Mouse (Mus musculus) stomach, postnatal 0 days (tissue): Measurements from ENCODE around the gene Unc45b. TPM values are rescaled to one million over a fixed set of nuclear protein-coding genes. Genes with fewer than 3 reads are reported as not detected.

Experiments used
- ATAC-seq: fragments of 200-750 bp; cut with Nextera tagmentation; 2 replicates; pipeline ENCODE4 v1.8.0; 2017; ENCODE audit not compliant: low FRiP score, low TSS enrichment
- DNase-seq: peaks from one replicate; pipeline ENCODE4 v3.0.0-alpha.2; 2016; ENCODE audit warnings: low spot score
- H3K27ac ChIP-seq: fragments of 300-500 bp; sonication (generic); replicated peaks from 2 replicates; pipeline ENCODE4 v1.5.1; 2014; ENCODE audit warnings: mild to moderate bottlenecking, control low read depth
- H3K27me3 ChIP-seq: fragments of 300-500 bp; sonication (generic); 2 replicates; pipeline ENCODE4 v1.6.1; 2014; ENCODE audit warnings: low read length; ENCODE audit not compliant: control insufficient read depth, insufficient read depth
- H3K36me3 ChIP-seq: fragments of 300-500 bp; sonication (generic); 2 replicates; pipeline ENCODE4 v1.6.1; 2014; ENCODE audit warnings: low read length, mixed read lengths; ENCODE audit not compliant: control insufficient read depth, insufficient read depth
- H3K4me1 ChIP-seq: fragments of 300-500 bp; sonication (generic); replicated peaks from 2 replicates; pipeline ENCODE4 v1.6.1; 2014; ENCODE audit warnings: antibody characterized with exemption; ENCODE audit not compliant: control insufficient read depth, insufficient read depth
- H3K4me2 ChIP-seq: fragments of 300-500 bp; sonication (generic); replicated peaks from 2 replicates; pipeline ENCODE4 v1.6.1; 2014; ENCODE audit warnings: low read depth, mild to moderate bottlenecking, control low read depth, moderate library complexity
- H3K4me3 ChIP-seq: fragments of 300-500 bp; sonication (generic); 2 replicates; pipeline ENCODE4 v1.5.1; 2014; ENCODE audit warnings: low read depth, low read length, control low read depth
- H3K9ac ChIP-seq: fragments of 300-500 bp; sonication (generic); 2 replicates; pipeline ENCODE4 v1.6.1; 2014; ENCODE audit warnings: mild to moderate bottlenecking, low read length, control low read depth, mixed read lengths
- H3K9me3 ChIP-seq: fragments of 300-500 bp; sonication (generic); 2 replicates; pipeline ENCODE4 v1.6.1; 2016; ENCODE audit warnings: low read length; ENCODE audit not compliant: control insufficient read depth
- CTCF ChIP-seq: IDR thresholded peaks from 2 replicates; pipeline ENCODE4 v1.5.1; 2016; ENCODE audit warnings: antibody characterized with exemption, low read depth, mild to moderate bottlenecking, moderate library complexity
- EP300 ChIP-seq: optimal IDR thresholded peaks from 2 replicates; pipeline ENCODE3; 2016; ENCODE audit warnings: antibody characterized with exemption
- WGBS: fragments of 180-500 bp; shearing (Covaris S2); extraction: QIAGEN DNeasy Blood & Tissue Kit; methylation state at CpG from one replicate; pipeline ENCODE4 v1.1.7; 2014; 5-methylcytosine and 5-hydroxymethylcytosine counted together
- polyA plus RNA-seq: library from polyadenylated mRNA; unstranded; fragments of >200 nt; fragmentation: Nextera tagmentation; extraction: Ambion mirVana; gene quantifications from 2 replicates; pipeline ENCODE4 v1.2.1, GENCODE M21; 2015

Gene Unc45b
- polyA plus RNA-seq, 1 experiment from 2014 or later: 0.99 TPM

DNA sequence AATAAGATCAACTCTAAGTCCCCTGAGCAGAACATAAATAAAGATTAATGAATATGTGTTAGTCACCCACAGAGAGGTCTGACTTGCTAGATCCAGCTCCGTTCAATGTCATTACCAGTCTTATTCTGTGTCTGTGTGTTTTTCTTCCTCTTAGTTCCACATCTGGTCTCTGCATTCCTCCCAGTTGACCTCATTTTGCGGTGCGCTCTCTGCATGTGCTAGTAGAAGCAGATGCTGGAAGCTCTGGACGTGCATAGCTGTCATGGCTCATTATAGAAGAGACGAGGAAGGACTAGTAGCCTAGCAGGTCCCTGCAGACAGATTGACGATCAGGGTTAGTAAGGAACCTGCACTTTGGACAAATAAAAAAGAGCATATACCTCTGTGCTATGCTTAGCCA, 33.0 kb downstream of the Unc45b start:
- DNase-seq: no peak
- Histone ChIP-seq H3K9me3 (no peaks in the 10 kb centered on the region), H3K4me3 (no peak overlapping the region), H3K36me3 (no peaks in the 10 kb centered on the region), H3K9ac (no peak overlapping the region), H3K4me1 (no peaks in the 10 kb centered on the region), H3K27me3 (no peaks in the 10 kb centered on the region), H3K27ac (no peak overlapping the region), H3K4me2 (no peak overlapping the region)
- no peak for ATAC-seq
- WGBS: 57% methylated on average over 6 of the region's 6 CpGs
- TF ChIP-seq EP300: no peak
- TF ChIP-seq CTCF: no peak

DNA sequence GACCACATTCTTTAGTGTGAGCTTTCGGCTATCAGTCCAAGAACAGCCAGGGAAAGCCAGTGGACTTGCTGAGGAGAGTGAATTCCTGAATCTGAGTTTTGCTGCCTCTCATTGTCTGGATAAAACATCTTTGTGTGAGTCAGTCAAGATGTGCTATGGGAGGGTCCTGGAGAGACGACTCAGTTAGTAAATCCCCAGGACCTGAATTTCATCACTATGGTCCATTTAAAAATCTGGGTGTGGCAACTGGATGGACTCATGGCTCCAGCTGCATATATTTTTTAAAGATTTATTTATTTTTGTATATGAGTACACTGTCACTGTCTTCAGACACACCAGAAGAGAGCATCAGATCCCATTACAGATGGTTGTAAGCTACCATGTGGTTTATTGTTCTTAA, 35.3 kb downstream of the Unc45b start:
- Histone ChIP-seq H3K27ac (no peak overlapping the region), H3K4me3 (no peak overlapping the region), H3K27me3 (no peaks in the 10 kb centered on the region), H3K4me1 (no peaks in the 10 kb centered on the region), H3K4me2 (no peak overlapping the region), H3K9ac (no peak overlapping the region), H3K9me3 (no peaks in the 10 kb centered on the region), H3K36me3 (no peaks in the 10 kb centered on the region)
- 51% methylated on average over 2 of the region's 2 CpGs for WGBS
- DNase-seq (no peak), ATAC-seq (no peak)
- TF ChIP-seq EP300 (no peak), CTCF (no peak)

DNA sequence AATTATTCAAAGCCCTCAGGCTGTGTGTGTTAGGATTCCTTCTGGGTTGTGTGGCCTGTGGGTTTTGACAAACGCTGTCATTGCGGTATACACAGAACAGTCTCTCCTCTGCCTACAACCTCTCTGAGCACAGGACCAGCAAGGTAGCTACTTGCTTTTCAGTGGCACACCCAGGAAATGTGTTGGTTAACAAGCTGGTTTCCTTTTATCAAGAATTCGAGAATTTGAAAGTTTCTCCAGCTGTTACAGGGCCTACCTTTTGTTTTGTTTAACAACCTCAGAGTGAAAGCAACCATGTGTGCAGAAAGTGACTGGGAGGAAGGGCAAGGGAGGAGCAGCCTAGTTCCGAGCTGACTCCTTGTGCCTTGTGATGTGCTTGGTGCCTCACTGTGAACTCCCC, 37.1 kb downstream of the Unc45b start:
- Histone ChIP-seq H3K27ac (no peak overlapping the region), H3K36me3 (no peaks in the 10 kb centered on the region), H3K4me2 (no peak overlapping the region), H3K4me1 (no peaks in the 10 kb centered on the region), H3K4me3 (no peak overlapping the region), H3K9me3 (no peaks in the 10 kb centered on the region), H3K9ac (no peak overlapping the region), H3K27me3 (no peaks in the 10 kb centered on the region)
- TF ChIP-seq CTCF (no peak), EP300 (no peak)
- WGBS: 48% methylated on average over 4 of the region's 4 CpGs
- DNase-seq (no peak), ATAC-seq (no peak)

DNA sequence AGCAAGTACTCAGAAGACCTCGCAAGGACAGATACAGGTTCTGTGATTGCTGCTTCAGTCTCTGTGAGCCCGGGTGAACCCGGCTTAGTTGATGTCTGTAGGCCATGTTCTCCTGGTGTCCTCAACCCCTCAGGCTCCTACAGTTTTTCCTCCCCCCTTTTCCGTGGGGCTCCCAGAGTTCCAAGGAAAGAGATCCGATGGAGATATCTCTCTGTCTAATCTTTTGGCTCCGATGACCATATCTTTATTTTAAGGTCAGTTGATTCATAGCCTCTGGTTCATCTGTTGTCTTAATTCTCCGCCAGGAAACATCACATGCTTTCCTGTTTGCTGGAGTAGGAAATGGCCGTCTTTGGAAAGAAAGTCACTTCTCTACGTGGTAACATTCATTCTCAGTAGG, 38.7 kb downstream of the Unc45b start:
- H3K4me3 ChIP-seq: no peak overlapping the region

DNA sequence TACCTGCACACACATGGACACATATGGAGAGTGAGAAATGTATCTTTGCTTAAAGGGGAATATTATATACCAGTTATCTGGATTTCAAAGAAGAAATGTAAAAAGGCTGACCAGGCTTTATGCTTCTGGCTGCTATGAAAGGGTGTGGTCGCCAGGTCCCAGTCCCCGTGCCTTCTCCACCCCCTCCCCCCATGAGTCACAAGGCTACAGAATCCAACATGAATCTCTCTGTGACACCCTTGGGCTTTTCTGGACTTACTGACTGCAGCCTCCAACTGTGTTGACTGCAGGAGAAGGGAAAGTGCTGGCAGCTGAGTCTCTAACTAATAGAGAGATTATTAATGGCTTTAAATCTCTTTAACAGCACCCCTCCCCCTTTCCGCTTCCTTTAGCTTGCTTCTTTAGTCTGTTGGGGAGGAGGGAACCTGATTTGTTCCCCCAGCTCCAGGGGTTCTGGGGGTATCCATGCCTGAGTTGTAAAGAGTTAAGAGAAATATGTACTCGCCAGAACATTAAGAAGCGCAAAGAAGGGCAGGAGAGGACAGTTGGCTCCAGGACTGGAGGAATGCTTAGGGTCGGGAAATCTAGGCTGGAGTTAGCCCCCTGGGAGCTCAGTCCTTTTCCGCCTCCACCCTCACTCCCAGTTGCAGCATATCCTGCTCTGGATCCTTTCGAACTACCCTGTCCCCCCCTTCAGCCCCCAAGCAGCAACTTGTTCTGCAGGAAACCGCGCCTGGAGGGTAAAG, 40.6 kb downstream of the Unc45b start, which contains the start of gene Slfn5:
TSS of gene Slfn5 (plus strand) at position 614 of the 746 bp plus-strand sequence.
- H3K9me3 ChIP-seq: no peaks in the 10 kb centered on the region
- no peak for TF ChIP-seq EP300
- TF ChIP-seq CTCF: no peak
- peak within 1 kb of the TSS; percentile 31 for H3K4me2 ChIP-seq
- peak within 1 kb of the TSS; percentile 26 for H3K4me3 ChIP-seq
- no peaks in the 10 kb centered on the region for H3K4me1 ChIP-seq
- DNase-seq: no peak
- ATAC-seq: no peak
- H3K27me3 ChIP-seq: 0 out of 2 replicates have a peak, but pooled peaks cover 3% of the 10 kb centered on the region
- H3K27ac ChIP-seq: peak within 1 kb of the TSS; percentile 69
- WGBS: 11% methylated on average over 10 of the region's 10 CpGs
- 0 out of 2 replicates have a peak within 1 kb of the TSS, but pooled peaks have one; percentile 8 for H3K9ac ChIP-seq
- H3K36me3 ChIP-seq: no peaks in the 10 kb centered on the region

More for the DNA sequence above, 38.7 kb downstream of the Unc45b start:
- no peaks in the 10 kb centered on the region for H3K36me3 ChIP-seq
- 0 out of 2 replicates have a peak, but pooled peaks cover 3% of the 10 kb centered on the region for H3K27me3 ChIP-seq
- WGBS: 76% methylated on average over 9 of the region's 9 CpGs
- DNase-seq (no peak), ATAC-seq (no peak)
- H3K4me1 ChIP-seq: no peaks in the 10 kb centered on the region
- H3K9ac ChIP-seq: no peak overlapping the region
- H3K27ac ChIP-seq: no peak overlapping the region
- no peaks in the 10 kb centered on the region for H3K9me3 ChIP-seq
- TF ChIP-seq EP300 (no peak), CTCF (no peak)
- no peak overlapping the region for H3K4me2 ChIP-seq
